Mouse (Mus musculus) E14TG2a.4 (cell line): Measurements from ENCODE around the gene Ugt1a9.
"Not testable (repeated sequence)": the region's sequence is repeated elsewhere in the genome, so short reads cannot be mapped to it uniquely, and the experiment has no call there.

ENCODE experiments used
- H3K27me3 ChIP-seq: 2 replicates; pipeline ENCODE4 v1.6.1; 2014; ENCODE audit warnings: low read length, control low read depth; ENCODE audit not compliant: insufficient read depth
- H3K36me3 ChIP-seq: 2 replicates; pipeline ENCODE4 v1.6.1; 2014; ENCODE audit warnings: low read length, control low read depth; ENCODE audit not compliant: insufficient read depth
- H3K4me1 ChIP-seq: replicated peaks from 2 replicates; pipeline ENCODE4 v1.6.1; 2014; ENCODE audit warnings: low read depth, low read length, control low read depth
- H3K4me3 ChIP-seq: replicated peaks from 2 replicates; pipeline ENCODE4 v1.5.1; 2014; ENCODE audit warnings: mild to moderate bottlenecking, low read length
- H3K9me3 ChIP-seq: 2 replicates; pipeline ENCODE4 v1.6.1; 2014; ENCODE audit warnings: low read length, control low read depth
- CTCF ChIP-seq: conservative IDR thresholded peaks from 2 replicates; pipeline ENCODE4 v1.5.1; 2014; ENCODE audit warnings: low read length
- NANOG ChIP-seq: IDR thresholded peaks from 2 replicates; pipeline ENCODE4 v1.6.1; 2014; ENCODE audit warnings: borderline replicate concordance, low read length, mixed read lengths
- POU5F1 ChIP-seq: IDR thresholded peaks from 2 replicates; pipeline ENCODE4 v1.6.1; 2014; ENCODE audit warnings: low read length, borderline replicate concordance

Ugt1a9 gene

DNA sequence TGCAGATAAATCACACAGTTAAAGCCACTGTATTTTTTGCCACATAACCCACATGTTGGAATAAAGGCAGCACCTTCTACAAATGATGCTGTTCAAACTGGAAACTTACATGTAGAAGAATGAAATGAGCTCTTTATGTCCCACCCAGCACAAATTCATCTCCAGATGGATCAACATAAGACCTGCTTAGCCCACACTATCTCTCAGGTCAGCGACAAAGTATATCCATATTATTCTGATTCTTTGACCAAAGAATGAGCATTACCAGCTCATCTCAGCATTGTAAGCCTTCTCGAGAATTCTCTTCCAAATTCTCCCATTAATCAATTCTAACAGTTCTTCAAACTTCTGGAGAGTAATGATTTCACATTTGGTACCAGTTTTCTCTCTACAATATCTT lies 151.6 kb downstream of the Ugt1a9 start:
- H3K36me3 ChIP-seq: no peaks in the 10 kb centered on the region
- no peaks in the 10 kb centered on the region for H3K4me1 ChIP-seq
- H3K27me3 ChIP-seq: no peaks in the 10 kb centered on the region
- H3K9me3 ChIP-seq: peaks cover 5% of the 10 kb centered on the region
- no peak overlapping the region for H3K4me3 ChIP-seq
- no peak for TF ChIP-seq CTCF
- no peak for TF ChIP-seq POU5F1
- no peak for TF ChIP-seq NANOG

DNA sequence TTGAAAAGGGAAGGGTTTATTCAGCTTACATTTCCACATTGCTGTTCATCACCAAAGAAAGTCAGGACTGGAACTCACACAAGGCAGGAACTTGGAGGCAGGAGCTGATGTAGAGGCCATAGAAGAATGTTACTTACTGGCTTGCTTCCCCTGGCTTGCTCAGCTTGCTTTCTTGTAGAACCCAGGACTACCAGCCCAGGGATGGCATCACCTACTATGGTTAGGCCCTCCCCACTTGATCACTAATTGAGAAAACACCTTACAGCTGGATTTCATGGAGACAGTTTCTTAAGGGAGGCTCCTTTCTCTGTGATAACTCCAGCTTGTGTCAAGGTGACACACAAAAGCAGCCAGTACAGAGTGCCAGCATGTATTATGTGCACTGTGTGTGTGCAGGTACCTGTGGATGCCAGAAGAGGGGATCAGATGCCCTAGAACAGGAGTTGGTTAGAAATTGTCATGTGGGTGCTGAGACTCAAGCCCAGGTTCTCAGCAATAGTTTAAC lies 152.5 kb downstream of the Ugt1a9 start:
- H3K4me1 ChIP-seq, H3K4me3 ChIP-seq, H3K27me3 ChIP-seq, H3K9me3 ChIP-seq, H3K36me3 ChIP-seq: not testable (repeated sequence)

DNA sequence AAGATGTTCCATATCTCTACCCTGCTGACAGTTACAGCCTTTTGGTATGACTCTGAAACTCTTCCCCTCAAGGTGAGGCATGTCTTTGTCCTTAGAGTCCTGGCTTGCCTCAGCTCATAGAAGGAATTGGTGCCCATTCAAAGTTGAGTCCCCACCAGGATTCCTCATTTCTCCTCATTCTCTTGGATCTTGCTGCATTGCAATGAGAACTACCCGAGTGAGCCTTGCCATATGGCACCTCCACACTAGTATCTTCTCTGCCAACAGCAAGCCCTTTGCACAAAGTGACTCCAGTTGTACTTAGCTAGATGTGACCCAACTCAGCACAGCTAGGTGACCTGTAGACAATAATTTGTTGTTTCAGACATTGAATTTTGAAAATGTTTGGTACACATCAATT lies 153.0 kb downstream of the Ugt1a9 start:
- Histone ChIP-seq H3K9me3 (no peaks in the 10 kb centered on the region), H3K4me1 (no peaks in the 10 kb centered on the region), H3K4me3 (no peak overlapping the region), H3K27me3 (no peaks in the 10 kb centered on the region), H3K36me3 (no peaks in the 10 kb centered on the region)
- TF ChIP-seq NANOG (no peak), POU5F1 (no peak), CTCF (no peak)

DNA sequence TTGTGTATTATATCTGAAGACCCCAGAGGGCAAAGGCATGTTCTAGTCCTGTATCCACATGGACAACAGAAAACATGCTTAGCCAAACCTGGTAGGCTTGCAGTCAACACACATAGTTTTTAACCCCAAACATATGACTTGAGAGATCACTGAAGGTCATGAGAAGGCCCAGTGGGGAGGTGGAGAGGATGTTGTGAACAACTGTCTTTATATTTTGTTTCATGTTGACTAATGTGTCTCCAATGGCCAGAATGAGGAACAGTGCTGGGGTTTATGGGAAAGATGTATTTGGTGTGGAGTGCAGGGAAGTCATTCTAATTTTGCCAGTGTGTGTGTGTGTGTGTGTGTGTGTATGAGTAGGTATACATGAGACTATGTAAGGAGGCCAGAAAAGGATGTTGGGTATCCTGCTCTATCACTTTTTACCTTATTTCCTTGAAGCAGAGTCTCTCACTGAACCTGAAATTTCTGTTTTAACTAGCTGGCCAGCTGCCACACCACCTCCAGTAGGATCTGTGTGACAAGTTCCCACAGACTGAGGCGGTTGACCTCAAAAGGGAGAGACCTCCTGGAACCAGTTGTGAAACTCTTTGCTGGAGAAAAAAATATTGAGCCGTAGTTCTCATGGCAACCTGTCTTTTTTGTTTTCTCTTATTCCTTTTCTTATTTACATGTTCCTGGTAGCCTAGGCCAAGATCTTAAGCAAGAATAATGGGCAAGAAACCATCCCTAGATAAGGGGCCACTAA lies 153.6 kb downstream of the Ugt1a9 start:
- no peaks in the 10 kb centered on the region for H3K9me3 ChIP-seq
- TF ChIP-seq POU5F1: no peak
- TF ChIP-seq CTCF: no peak
- no peak for TF ChIP-seq NANOG
- H3K4me1 ChIP-seq: no peaks in the 10 kb centered on the region
- H3K36me3 ChIP-seq: no peaks in the 10 kb centered on the region
- no peak overlapping the region for H3K4me3 ChIP-seq
- no peaks in the 10 kb centered on the region for H3K27me3 ChIP-seq

DNA sequence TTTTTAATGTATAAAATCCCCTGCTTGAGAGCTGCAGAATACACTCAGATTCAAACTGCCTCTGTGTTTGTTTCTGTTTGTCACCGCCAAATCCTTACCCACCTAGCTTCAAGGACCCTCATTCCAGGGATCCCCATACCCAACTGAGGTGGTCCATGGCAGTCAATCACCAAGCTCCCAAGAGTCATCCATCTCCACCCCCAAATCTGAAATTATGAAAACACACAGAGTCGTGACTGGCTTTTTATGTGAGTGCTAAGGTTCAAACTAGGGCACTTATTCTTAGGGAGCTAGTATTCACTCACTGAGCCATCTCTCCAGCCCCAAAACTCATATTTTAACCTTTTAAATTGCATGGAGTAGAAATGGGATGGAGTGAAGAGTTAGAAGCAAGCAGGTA lies 154.7 kb downstream of the Ugt1a9 start:
- H3K4me1 ChIP-seq, H3K36me3 ChIP-seq, H3K27me3 ChIP-seq, H3K4me3 ChIP-seq, H3K9me3 ChIP-seq: not testable (repeated sequence)

DNA sequence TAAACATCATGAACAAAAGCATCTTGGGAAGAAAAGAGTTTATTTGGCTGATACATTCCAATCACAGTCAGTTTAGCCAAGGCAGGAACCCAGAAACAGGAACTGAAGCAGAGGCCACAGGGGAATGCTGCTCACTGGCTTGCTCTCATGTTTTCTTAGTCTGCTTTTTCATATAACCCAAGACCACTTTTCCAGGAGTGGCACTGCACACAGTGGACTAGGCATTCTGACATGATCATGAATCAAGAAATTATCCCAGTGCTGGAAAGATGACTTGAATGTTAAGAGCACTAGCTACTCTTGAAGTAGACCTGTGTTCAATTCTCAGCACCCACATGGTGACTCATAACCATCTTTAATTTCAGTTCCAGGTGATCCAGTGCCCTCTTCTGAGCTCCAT lies 155.1 kb downstream of the Ugt1a9 start:
- TF ChIP-seq CTCF (no peak), POU5F1 (no peak), NANOG (no peak)
- Histone ChIP-seq H3K27me3 (0 out of 2 replicates have a peak, but pooled peaks cover 3% of the 10 kb centered on the region), H3K36me3 (no peaks in the 10 kb centered on the region), H3K4me3 (no peak overlapping the region), H3K9me3 (0 out of 2 replicates have a peak, but pooled peaks cover 6% of the 10 kb centered on the region), H3K4me1 (no peaks in the 10 kb centered on the region)

DNA sequence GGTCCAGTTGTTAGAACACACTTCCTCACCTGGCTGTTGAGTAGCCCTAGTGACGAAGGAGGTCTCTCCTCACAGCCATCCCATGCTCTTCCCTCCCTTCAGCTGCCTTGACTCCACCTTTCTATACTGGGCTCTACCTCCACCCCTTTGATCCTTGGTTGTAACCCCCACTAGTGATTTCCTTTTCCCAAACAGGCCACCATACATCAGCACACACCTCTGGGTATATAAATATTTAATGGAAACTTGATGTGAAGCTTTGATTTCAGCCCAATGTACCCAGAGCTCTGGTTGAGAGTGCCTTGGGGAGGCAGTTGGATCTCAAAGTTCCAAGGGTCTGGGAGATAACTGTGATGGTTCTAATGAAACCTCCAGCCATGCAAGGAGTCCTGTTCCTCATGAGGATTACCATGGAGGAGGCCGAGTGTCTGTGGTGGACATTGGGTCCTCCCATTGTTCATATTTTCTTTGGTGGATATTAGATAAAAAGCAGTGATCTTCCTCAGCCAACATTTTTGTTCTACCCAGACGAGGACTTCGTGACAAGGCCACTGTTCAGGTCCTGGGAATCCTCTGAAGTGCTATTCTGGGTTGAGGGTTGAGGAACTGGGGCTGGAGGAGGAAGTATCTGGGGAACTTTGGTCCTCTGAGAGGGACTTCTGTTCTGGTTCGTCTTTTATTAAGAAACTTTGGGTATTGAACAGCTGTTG lies 156.2 kb downstream of the Ugt1a9 start, which contains the start of gene Mroh2a:
Gene Mroh2a (plus strand): TSS at position 317 of the 710 bp plus-strand sequence.
- Histone ChIP-seq H3K36me3 (no peaks in the 10 kb centered on the region), H3K4me1 (no peaks in the 10 kb centered on the region), H3K9me3 (peaks cover 8% of the 10 kb centered on the region; the same call in 1 of the 2 replicates), H3K27me3 (0 out of 2 replicates have a peak, but pooled peaks cover 7% of the 10 kb centered on the region), H3K4me3 (no peak within 1 kb of the TSS)
- TF ChIP-seq CTCF (no peak), POU5F1 (no peak)

DNA sequence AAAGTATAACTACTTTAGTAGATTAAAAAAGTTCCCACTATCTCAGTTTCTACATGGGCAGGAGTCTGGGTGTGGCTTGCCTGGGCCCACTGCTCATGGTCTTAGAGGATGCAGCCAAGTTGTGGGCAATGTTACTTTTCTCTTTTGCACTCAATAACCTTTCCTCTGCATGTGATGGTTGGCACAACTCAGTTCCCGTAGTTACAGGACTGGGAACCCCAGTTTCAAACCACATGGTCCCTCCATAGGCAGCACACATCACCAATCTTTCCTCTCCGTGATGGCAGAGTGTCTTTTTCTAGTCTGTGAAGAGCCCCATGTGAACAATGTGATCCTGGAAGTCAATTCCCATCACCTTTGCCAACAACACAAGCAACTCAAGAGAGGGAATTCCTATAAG lies 156.9 kb downstream of the Ugt1a9 start:
- Histone ChIP-seq H3K4me1 (no peaks in the 10 kb centered on the region), H3K4me3 (no peak overlapping the region), H3K36me3 (no peaks in the 10 kb centered on the region), H3K27me3 (0 out of 2 replicates have a peak, but pooled peaks cover 10% of the 10 kb centered on the region), H3K9me3 (peaks cover 12% of the 10 kb centered on the region; the same call in 1 of the 2 replicates)
- no peak for TF ChIP-seq NANOG
- TF ChIP-seq POU5F1: no peak
- no peak for TF ChIP-seq CTCF
